Mouse (Mus musculus): ENCODE measurements at regions not wholly inside any gene's neighbourhood (a gene's known extent, or its start where the extent isn't known, plus 50 kb on each side); places are given as distances from the start of the nearest gene placed in this dataset.

DNA sequence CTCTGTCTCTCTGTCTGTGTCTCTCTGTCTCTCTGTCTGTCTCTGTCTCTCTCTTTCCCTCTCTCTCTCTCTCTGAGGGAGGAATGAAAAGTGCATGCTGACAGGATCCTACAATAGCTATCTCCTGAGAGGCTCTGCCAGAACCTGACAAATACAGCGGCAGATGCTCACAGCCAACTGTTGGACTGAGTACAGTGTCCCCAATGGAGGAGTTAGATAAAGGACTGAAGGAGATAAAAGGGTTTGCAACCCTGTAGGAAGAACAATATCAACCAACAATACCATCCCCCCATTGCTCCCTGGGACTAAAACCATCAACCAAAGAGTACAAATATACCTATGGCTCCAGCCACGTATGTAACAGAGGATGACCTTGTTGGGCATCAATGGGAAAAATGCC, 1293.4 kb upstream of the B3galt2 start:
- peak in 1 of 2 experiments; percentile 5 for DNase-seq (ENCODE audit: low spot score in 2 of 2)

All from layer of hippocampus, adult 18-20 months (tissue).